Mouse (Mus musculus): ENCODE results near the gene Hnf1b. TPM values are rescaled to one million over a fixed set of nuclear protein-coding genes. Genes with fewer than 3 reads are reported as not detected.

Hnf1b gene
- polyA plus RNA-seq (2012), result not detected in 2 replicates

- TF ChIP-seq GATA1 (IDR thresholded peaks at IDR 0.05; ENCODE audit: low read length), result no peak
Observed at GRCm38 (mm10) chr11:83849529-83850335, at the start of gene Hnf1b. Gene Hnf1b (plus strand): TSS chr11:83850063.

- TF ChIP-seq GATA1 (IDR thresholded peaks at IDR 0.05; ENCODE audit: low read length), result no peak
Observed at GRCm38 (mm10) chr11:83802166-83802565, 47.7 kb upstream of the Hnf1b start.

GRCm38 (mm10) chr11:83802581-83802980 is 47.3 kb upstream of the Hnf1b start:
- TF ChIP-seq GATA1 (IDR thresholded peaks at IDR 0.05; ENCODE audit: low read length), result no peak

GRCm38 (mm10) chr11:83810441-83810840 is 39.4 kb upstream of the Hnf1b start:
- TF ChIP-seq GATA1 (IDR thresholded peaks at IDR 0.05; ENCODE audit: low read length), result no peak

- TF ChIP-seq GATA1 (IDR thresholded peaks at IDR 0.05; ENCODE audit: low read length), result no peak
Observed at GRCm38 (mm10) chr11:83815191-83815590, 34.7 kb upstream of the Hnf1b start.

- TF ChIP-seq GATA1 (IDR thresholded peaks at IDR 0.05; ENCODE audit: low read length), result no peak
Observed at GRCm38 (mm10) chr11:83815628-83816027, 34.2 kb upstream of the Hnf1b start.

GRCm38 (mm10) chr11:83817048-83817447 is 32.8 kb upstream of the Hnf1b start:
- no peak for TF ChIP-seq GATA1 (IDR thresholded peaks at IDR 0.05; ENCODE audit: low read length)

- TF ChIP-seq GATA1 (IDR thresholded peaks at IDR 0.05; ENCODE audit: low read length), result no peak
Observed at GRCm38 (mm10) chr11:83817994-83818393, 31.9 kb upstream of the Hnf1b start.

- TF ChIP-seq GATA1 (IDR thresholded peaks at IDR 0.05; ENCODE audit: low read length), result no peak
Observed at GRCm38 (mm10) chr11:83818591-83819127, 31.2 kb upstream of the Hnf1b start.

- no peak for TF ChIP-seq GATA1 (IDR thresholded peaks at IDR 0.05; ENCODE audit: low read length)
Observed at GRCm38 (mm10) chr11:83819806-83820483, 29.9 kb upstream of the Hnf1b start.

GRCm38 (mm10) chr11:83826142-83826541 is 23.7 kb upstream of the Hnf1b start:
- no peak for TF ChIP-seq GATA1 (IDR thresholded peaks at IDR 0.05; ENCODE audit: low read length)

- TF ChIP-seq GATA1 (IDR thresholded peaks at IDR 0.05; ENCODE audit: low read length), result no peak
Observed at GRCm38 (mm10) chr11:83828553-83829142, 21.2 kb upstream of the Hnf1b start.

- TF ChIP-seq GATA1 (IDR thresholded peaks at IDR 0.05; ENCODE audit: low read length), result no peak
Observed at GRCm38 (mm10) chr11:83832389-83832788, 17.5 kb upstream of the Hnf1b start.

GRCm38 (mm10) chr11:83833517-83833916 is 16.3 kb upstream of the Hnf1b start:
- no peak for TF ChIP-seq GATA1 (IDR thresholded peaks at IDR 0.05; ENCODE audit: low read length)

- no peak for TF ChIP-seq GATA1 (IDR thresholded peaks at IDR 0.05; ENCODE audit: low read length)
Observed at GRCm38 (mm10) chr11:83833959-83834496, 15.8 kb upstream of the Hnf1b start.

GRCm38 (mm10) chr11:83839451-83839850 is 10.4 kb upstream of the Hnf1b start:
- no peak for TF ChIP-seq GATA1 (IDR thresholded peaks at IDR 0.05; ENCODE audit: low read length)

Data from G1E-ER4 (cell line).